Mouse (Mus musculus) left cerebral cortex, postnatal 4 days (tissue): Measurements from ENCODE around the gene Pan3. TPM values are rescaled to one million over a fixed set of nuclear protein-coding genes. Genes with fewer than 3 reads are reported as not detected.
"Not testable (repeated sequence)": the region's sequence is repeated elsewhere in the genome, so short reads cannot be mapped to it uniquely, and the experiment has no call there.

ENCODE experiments used
- DNase-seq: peaks from one replicate; pipeline ENCODE4 v3.0.0-alpha.2; 2022
- intact Hi-C: fragments of 180-260 bp; cut with DNase I; formaldehyde crosslinking; loops from one replicate; pipeline ENCODE4 v1.15.1; 2025
- total RNA-seq, 2 experiments: library from RNA; stranded (reverse); gene quantifications; 2 replicates each; pipeline ENCODE4 v1.2.3; 2021

Pan3 gene
- total RNA-seq, 2 experiments from 2014 or later: 90.3 to 107 TPM

GRCm38 (mm10) chr5:147545731-147546241 lies 115.8 kb downstream of the Pan3 start:
- intact Hi-C loops: no loop called here

GRCm38 (mm10) chr5:147549016-147549755 lies 119.2 kb downstream of the Pan3 start:
- intact Hi-C loops: no loop called here
- no peak for DNase-seq

More at GRCm38 (mm10) chr5:147545731-147546241, 115.8 kb downstream of the Pan3 start:
- DNase-seq: peak; percentile 22

GRCm38 (mm10) chr5:147551879-147552627 lies 122.1 kb downstream of the Pan3 start:
- no peak for DNase-seq
- intact Hi-C loops: no loop called here

- DNase-seq, intact Hi-C loops: not testable (repeated sequence)
Observed at GRCm38 (mm10) chr5:147557641-147558040, 127.7 kb downstream of the Pan3 start.

GRCm38 (mm10) chr5:147563511-147564139 lies 133.7 kb downstream of the Pan3 start:
- DNase-seq: no peak
- intact Hi-C loops: no loop called here

GRCm38 (mm10) chr5:147564140-147564590 lies 134.2 kb downstream of the Pan3 start:
- DNase-seq: no peak
- intact Hi-C loops: no loop called here

GRCm38 (mm10) chr5:147565444-147565843 lies 135.5 kb downstream of the Pan3 start:
- no peak for DNase-seq
- intact Hi-C loops: no loop called here

- no peak for DNase-seq
- intact Hi-C loops: no loop called here
Observed at GRCm38 (mm10) chr5:147566335-147566734, 136.4 kb downstream of the Pan3 start.

GRCm38 (mm10) chr5:147572695-147573094 lies 142.7 kb downstream of the Pan3 start:
- intact Hi-C loops: no loop called here
- DNase-seq: no peak

GRCm38 (mm10) chr5:147573555-147573954 lies 143.6 kb downstream of the Pan3 start:
- intact Hi-C loops: no loop called here
- DNase-seq: no peak

GRCm38 (mm10) chr5:147574517-147574916 lies 144.6 kb downstream of the Pan3 start:
- intact Hi-C loops: no loop called here
- DNase-seq: no peak

GRCm38 (mm10) chr5:147577003-147577402 lies 147.0 kb downstream of the Pan3 start:
- intact Hi-C loops: no loop called here
- peak; percentile 26 for DNase-seq

- intact Hi-C loops: no loop called here
- no peak for DNase-seq
Observed at GRCm38 (mm10) chr5:147579148-147579547, 149.2 kb downstream of the Pan3 start.

- no peak for DNase-seq
- intact Hi-C loops: loop anchor here (10.0 kb wide), 1 partner anchor 265 kb away; no protein-coding TSS in a partner anchor
Observed at GRCm38 (mm10) chr5:147579691-147580090, 149.7 kb downstream of the Pan3 start.

GRCm38 (mm10) chr5:147580181-147580580 lies 150.2 kb downstream of the Pan3 start:
- no peak for DNase-seq
- intact Hi-C loops: loop anchor here (10.0 kb wide), 1 partner anchor 265 kb away; no protein-coding TSS in a partner anchor

GRCm38 (mm10) chr5:147583702-147584298 lies 153.8 kb downstream of the Pan3 start:
- DNase-seq: peak; percentile 86
- intact Hi-C loops: loop anchor here (10.0 kb wide), 1 partner anchor 261 kb away; no protein-coding TSS in a partner anchor

- intact Hi-C loops: loop anchor here (10.0 kb wide), 1 partner anchor 260 kb away; no protein-coding TSS in a partner anchor
Observed at GRCm38 (mm10) chr5:147584648-147585047, 154.7 kb downstream of the Pan3 start.

GRCm38 (mm10) chr5:147585070-147585469 lies 155.1 kb downstream of the Pan3 start:
- intact Hi-C loops: loop anchor here (10.0 kb wide), 1 partner anchor 260 kb away; no protein-coding TSS in a partner anchor
- no peak for DNase-seq

More at GRCm38 (mm10) chr5:147584648-147585047, 154.7 kb downstream of the Pan3 start:
- no peak for DNase-seq

- DNase-seq: no peak
- intact Hi-C loops: loop anchor here (10.0 kb wide), 1 partner anchor 255 kb away; no protein-coding TSS in a partner anchor
Observed at GRCm38 (mm10) chr5:147589814-147590213, 159.9 kb downstream of the Pan3 start.

GRCm38 (mm10) chr5:147597825-147598224 lies 167.9 kb downstream of the Pan3 start:
- intact Hi-C loops: no loop called here
- DNase-seq: peak; percentile 88
